Mouse (Mus musculus): ENCODE data around the gene Vmn1r16. TPM values are rescaled to one million over a fixed set of nuclear protein-coding genes. Genes with fewer than 3 reads are reported as not detected.
"Not testable (repeated sequence)": the region's sequence is repeated elsewhere in the genome, so short reads cannot be mapped to it uniquely, and the experiment has no call there.

The Vmn1r16 gene
- not detected in 2 replicates for polyA plus RNA-seq (2015; fragmentation: Nextera tagmentation; extraction: Ambion mirVana)

DNA sequence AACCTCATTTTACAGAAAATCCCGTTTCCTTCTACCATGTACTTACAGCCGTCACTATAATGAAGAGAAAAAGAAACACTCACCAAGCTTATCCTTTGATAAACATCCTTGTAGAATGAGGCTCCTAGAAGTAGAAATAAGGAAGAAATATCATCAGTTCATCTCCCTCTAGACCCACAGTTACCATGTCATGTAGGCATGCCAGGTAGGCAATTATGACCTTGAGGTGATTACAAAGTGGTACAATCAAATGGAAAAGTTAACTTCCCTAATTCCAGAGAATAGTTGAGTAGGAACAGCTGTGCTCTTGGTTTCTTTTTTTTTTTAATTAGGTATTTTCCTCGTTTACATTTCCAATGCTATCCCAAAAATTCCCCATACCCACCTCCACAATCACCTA is at the start of gene Vmn1r16:
TSS of gene Vmn1r16 (minus strand) at position 101 of the 400 bp plus-strand sequence.
- ATAC-seq (ENCODE audit: insufficient number of reproducible peaks, low FRiP score, low TSS enrichment, low read depth): no peak
- H3K27ac ChIP-seq: no peak within 1 kb of the TSS
- no peaks in the 10 kb centered on the region for H3K27me3 ChIP-seq
- H3K36me3 ChIP-seq: no peaks in the 10 kb centered on the region
- H3K9ac ChIP-seq: no peak within 1 kb of the TSS
- no peak within 1 kb of the TSS for H3K4me3 ChIP-seq
- WGBS: 74% methylated on average over 3 of the region's 3 CpGs
- no peaks in the 10 kb centered on the region for H3K4me1 ChIP-seq
- H3K9me3 ChIP-seq: no peaks in the 10 kb centered on the region
- H3K4me2 ChIP-seq: no peak within 1 kb of the TSS

DNA sequence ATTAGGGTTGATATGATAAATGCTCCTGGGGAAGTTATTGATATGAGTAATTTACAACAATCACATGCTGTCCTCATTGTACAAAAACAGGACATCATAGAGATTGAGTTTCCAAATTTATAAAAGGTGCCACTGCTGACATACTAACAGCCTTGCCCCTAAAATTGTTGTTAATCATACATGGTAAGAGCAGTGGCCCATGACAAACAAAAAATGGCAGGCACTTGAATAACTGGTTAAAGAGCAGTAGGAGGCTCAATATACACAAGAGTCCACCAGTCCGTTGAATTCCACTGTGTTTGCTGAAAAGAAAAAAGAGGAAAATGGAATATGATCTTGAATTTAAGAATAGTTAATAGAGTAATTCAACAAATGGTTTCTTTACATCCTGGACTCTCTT is 38.2 kb upstream of the Vmn1r16 start:
- Histone ChIP-seq H3K4me3 (no peak overlapping the region), H3K4me1 (no peaks in the 10 kb centered on the region), H3K27ac (no peak overlapping the region), H3K4me2 (no peak overlapping the region), H3K9me3 (no peaks in the 10 kb centered on the region), H3K27me3 (no peaks in the 10 kb centered on the region), H3K9ac (no peak overlapping the region), H3K36me3 (no peaks in the 10 kb centered on the region)
- no peak for ATAC-seq (ENCODE audit: insufficient number of reproducible peaks, low FRiP score, low TSS enrichment, low read depth)
- WGBS: 84% methylated on average over 1 of the region's 1 CpGs

GRCm38 (mm10) chr6:57365866-57366265 is 36.6 kb upstream of the Vmn1r16 start:
- not testable (repeated sequence) for H3K27me3 ChIP-seq; H3K4me2 ChIP-seq; H3K27ac ChIP-seq; ATAC-seq (ENCODE audit: insufficient number of reproducible peaks, low FRiP score, low TSS enrichment, low read depth); H3K4me3 ChIP-seq; H3K36me3 ChIP-seq; H3K4me1 ChIP-seq; H3K9me3 ChIP-seq; H3K9ac ChIP-seq
- WGBS: 93% methylated on average over 1 of the region's 1 CpGs

DNA sequence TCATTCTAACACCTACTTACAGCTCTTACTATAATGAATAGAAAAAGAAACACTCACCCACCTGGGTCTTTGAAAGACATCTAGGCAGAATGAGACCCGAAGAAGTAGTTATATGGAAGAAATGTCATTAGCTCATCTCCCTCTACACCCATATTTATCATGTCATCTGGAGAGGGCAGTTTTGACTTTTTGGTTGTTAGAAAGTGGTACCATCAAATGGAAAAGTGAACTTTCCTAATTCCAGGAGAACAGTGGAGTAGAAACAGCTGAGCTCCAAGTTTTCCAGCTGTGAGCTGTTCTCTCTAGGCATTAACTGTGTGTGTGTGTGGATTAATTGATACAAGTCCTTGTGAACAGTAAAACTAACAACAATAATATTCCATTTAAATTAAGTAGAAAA is 34.3 kb upstream of the Vmn1r16 start, which contains the start of gene Vmn1r17:
TSS of gene Vmn1r17 (minus strand) at position 101 of the 400 bp plus-strand sequence.
- WGBS: 82% methylated on average over 1 of the region's 1 CpGs
- no peaks in the 10 kb centered on the region for H3K36me3 ChIP-seq
- H3K4me3 ChIP-seq: no peak within 1 kb of the TSS
- no peak within 1 kb of the TSS for H3K4me2 ChIP-seq
- no peak within 1 kb of the TSS for H3K9ac ChIP-seq
- no peaks in the 10 kb centered on the region for H3K4me1 ChIP-seq
- no peak for ATAC-seq (ENCODE audit: insufficient number of reproducible peaks, low FRiP score, low TSS enrichment, low read depth)
- no peaks in the 10 kb centered on the region for H3K27me3 ChIP-seq
- no peak within 1 kb of the TSS for H3K27ac ChIP-seq
- no peaks in the 10 kb centered on the region for H3K9me3 ChIP-seq

- no peak overlapping the region for H3K27ac ChIP-seq
- ATAC-seq (ENCODE audit: insufficient number of reproducible peaks, low FRiP score, low TSS enrichment, low read depth): no peak
- H3K27me3 ChIP-seq: no peaks in the 10 kb centered on the region
- H3K9me3 ChIP-seq: no peaks in the 10 kb centered on the region
- no peaks in the 10 kb centered on the region for H3K4me1 ChIP-seq
- H3K36me3 ChIP-seq: no peaks in the 10 kb centered on the region
- no peak overlapping the region for H3K4me2 ChIP-seq
- H3K9ac ChIP-seq: no peak overlapping the region
- 70% methylated on average over 2 of the region's 2 CpGs for WGBS
- no peak overlapping the region for H3K4me3 ChIP-seq
These were observed 27.6 kb upstream of the Vmn1r16 start for GRCm38 (mm10) chr6:57356864-57357263.

DNA sequence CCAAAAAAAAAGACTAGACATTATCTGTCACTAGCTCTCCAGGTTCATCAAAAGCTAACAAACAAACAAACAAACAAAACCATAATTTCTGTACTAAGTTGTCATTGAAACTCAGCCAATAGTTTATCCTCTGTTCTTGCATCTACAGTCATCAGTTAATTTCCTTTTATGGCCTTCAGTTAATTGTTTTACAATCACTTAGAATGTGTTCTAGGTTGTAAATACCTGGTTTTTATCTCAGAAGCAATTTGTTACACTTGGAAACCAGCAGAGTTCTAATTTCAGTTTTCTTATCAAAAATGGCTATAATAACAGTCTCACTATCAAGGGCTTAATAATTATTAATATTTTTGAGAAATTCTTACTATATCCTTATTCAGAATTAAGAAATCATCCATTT is 3.1 kb downstream of the Vmn1r16 start:
- Histone ChIP-seq H3K27ac (no peak overlapping the region), H3K9ac (no peak overlapping the region), H3K4me2 (no peak overlapping the region), H3K27me3 (no peaks in the 10 kb centered on the region), H3K4me1 (no peaks in the 10 kb centered on the region), H3K4me3 (no peak overlapping the region), H3K36me3 (no peaks in the 10 kb centered on the region), H3K9me3 (no peaks in the 10 kb centered on the region)
- ATAC-seq (ENCODE audit: insufficient number of reproducible peaks, low FRiP score, low TSS enrichment, low read depth): no peak

DNA sequence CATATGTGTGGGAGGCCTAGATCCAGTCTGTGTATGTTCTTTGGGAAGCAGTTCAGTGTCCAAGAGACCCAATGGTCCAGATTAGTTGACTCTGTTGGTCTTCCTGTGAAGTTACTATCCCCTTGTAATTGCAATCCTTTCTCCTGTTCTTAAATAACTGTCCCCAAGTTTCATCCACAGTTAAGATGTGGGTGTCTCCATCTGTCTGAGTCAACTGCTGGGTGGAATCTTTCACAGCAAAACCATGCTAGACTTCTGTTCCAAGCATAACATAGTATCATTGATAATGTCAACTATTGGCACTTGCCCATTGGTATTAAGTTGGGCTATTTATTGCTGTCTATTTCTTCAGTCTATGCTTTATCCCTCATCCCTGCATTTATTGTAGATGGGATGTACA is 50.3 kb downstream of the Vmn1r16 start:
- Histone ChIP-seq H3K27ac (no peak overlapping the region), H3K4me1 (no peaks in the 10 kb centered on the region), H3K36me3 (no peaks in the 10 kb centered on the region), H3K9me3 (no peaks in the 10 kb centered on the region), H3K27me3 (no peaks in the 10 kb centered on the region), H3K4me3 (no peak overlapping the region), H3K9ac (no peak overlapping the region), H3K4me2 (no peak overlapping the region)
- no peak for ATAC-seq (ENCODE audit: insufficient number of reproducible peaks, low FRiP score, low TSS enrichment, low read depth)

GRCm38 (mm10) chr6:57272517-57272916 is 56.8 kb downstream of the Vmn1r16 start:
- no peaks in the 10 kb centered on the region for H3K4me1 ChIP-seq
- no peaks in the 10 kb centered on the region for H3K27me3 ChIP-seq
- ATAC-seq (ENCODE audit: insufficient number of reproducible peaks, low FRiP score, low TSS enrichment, low read depth): no peak
- no peaks in the 10 kb centered on the region for H3K9me3 ChIP-seq
- H3K36me3 ChIP-seq: no peaks in the 10 kb centered on the region
- no peak overlapping the region for H3K4me3 ChIP-seq
- no peak overlapping the region for H3K9ac ChIP-seq
- no peak overlapping the region for H3K27ac ChIP-seq
- H3K4me2 ChIP-seq: no peak overlapping the region

DNA sequence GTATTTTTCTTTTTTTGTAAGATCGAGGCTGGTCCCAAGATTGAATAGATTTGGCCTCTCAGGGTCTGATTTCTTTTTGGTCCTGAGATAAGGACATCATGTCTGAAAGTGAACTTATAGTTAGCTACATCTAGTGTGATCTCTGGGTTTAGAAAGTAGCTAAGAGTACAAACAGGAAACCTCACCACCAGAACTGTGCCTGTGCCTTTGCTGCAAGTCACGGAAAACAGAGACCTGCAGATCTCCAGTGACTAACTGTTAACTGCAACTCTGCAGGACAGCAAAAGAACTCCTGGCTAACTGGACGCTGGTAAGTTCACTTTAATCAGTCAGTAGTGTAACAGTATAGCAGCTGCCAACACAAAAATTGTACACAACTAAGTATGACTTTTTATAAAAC is 57.4 kb downstream of the Vmn1r16 start:
- no peak overlapping the region for H3K27ac ChIP-seq
- no peaks in the 10 kb centered on the region for H3K36me3 ChIP-seq
- H3K9me3 ChIP-seq: no peaks in the 10 kb centered on the region
- H3K9ac ChIP-seq: no peak overlapping the region
- no peak for ATAC-seq (ENCODE audit: insufficient number of reproducible peaks, low FRiP score, low TSS enrichment, low read depth)
- WGBS: 51% methylated on average over 3 of the region's 3 CpGs
- no peaks in the 10 kb centered on the region for H3K4me1 ChIP-seq
- H3K4me3 ChIP-seq: no peak overlapping the region
- H3K27me3 ChIP-seq: no peaks in the 10 kb centered on the region
- no peak overlapping the region for H3K4me2 ChIP-seq

Other genes starting within 250 kb of the Vmn1r16 start
- not detected in 2 replicates for gene Vmn1r10, start 220.0 kb downstream of the Vmn1r16 start, polyA plus RNA-seq (2015; fragmentation: Nextera tagmentation; extraction: Ambion mirVana)
- gene Vmn1r11, start 196.0 kb downstream of the Vmn1r16 start, polyA plus RNA-seq (2015; fragmentation: Nextera tagmentation; extraction: Ambion mirVana): not detected in 2 replicates
- gene Vmn1r12, start 172.6 kb downstream of the Vmn1r16 start, polyA plus RNA-seq (2015; fragmentation: Nextera tagmentation; extraction: Ambion mirVana): not detected in 2 replicates
- gene Vmn1r13, start 126.2 kb downstream of the Vmn1r16 start, polyA plus RNA-seq (2015; fragmentation: Nextera tagmentation; extraction: Ambion mirVana): not detected in 2 replicates
- not detected in 2 replicates for gene Vmn1r14, start 97.8 kb downstream of the Vmn1r16 start, polyA plus RNA-seq (2015; fragmentation: Nextera tagmentation; extraction: Ambion mirVana)
- gene Vmn1r15, start 71.5 kb downstream of the Vmn1r16 start, polyA plus RNA-seq (2015; fragmentation: Nextera tagmentation; extraction: Ambion mirVana): not detected in 2 replicates
- not detected in 2 replicates for gene Vmn1r17, start 34.2 kb upstream of the Vmn1r16 start, polyA plus RNA-seq (2015; fragmentation: Nextera tagmentation; extraction: Ambion mirVana)
- not detected in 2 replicates for gene Vmn1r18, start 66.3 kb upstream of the Vmn1r16 start, polyA plus RNA-seq (2015; fragmentation: Nextera tagmentation; extraction: Ambion mirVana)
- gene Vmn1r19, start 74.3 kb upstream of the Vmn1r16 start, polyA plus RNA-seq (2015; fragmentation: Nextera tagmentation; extraction: Ambion mirVana): not detected in 2 replicates
- not detected in 2 replicates for gene Vmn1r20, start 99.4 kb upstream of the Vmn1r16 start, polyA plus RNA-seq (2015; fragmentation: Nextera tagmentation; extraction: Ambion mirVana)
- 3.2 and 4.5 TPM in 2 replicates for gene Ppm1k, start 206.0 kb upstream of the Vmn1r16 start, polyA plus RNA-seq (2015; fragmentation: Nextera tagmentation; extraction: Ambion mirVana)

All from limb, embryonic 15.5 days (tissue).